Mouse (Mus musculus) kidney, embryonic 14.5 days (tissue): ENCODE data around the gene Ankzf1. TPM values are rescaled to one million over a fixed set of nuclear protein-coding genes. Genes with fewer than 3 reads are reported as not detected.
A peak's percentile ranks its signal among the peaks of the same experiment; 100 is the strongest.

Experiments
- ATAC-seq: fragments of 200-750 bp; cut with Nextera tagmentation; 2 replicates; pipeline ENCODE4 v1.8.0; 2017; ENCODE audit warnings: moderate number of reproducible peaks, mild to moderate bottlenecking, moderate TSS enrichment, moderate library complexity; ENCODE audit not compliant: low FRiP score, low TSS enrichment
- H3K27ac ChIP-seq: fragments of 300-500 bp; sonication (generic); 2 replicates; pipeline ENCODE4 v1.5.1; 2014; ENCODE audit warnings: low read depth, mild to moderate bottlenecking, low read length, moderate library complexity, mixed read lengths
- H3K27me3 ChIP-seq: fragments of 300-500 bp; sonication (generic); 2 replicates; pipeline ENCODE4 v1.6.1; 2014; ENCODE audit warnings: mild to moderate bottlenecking, low read length; ENCODE audit not compliant: control insufficient read depth, insufficient read depth
- H3K36me3 ChIP-seq: fragments of 300-500 bp; sonication (generic); 2 replicates; pipeline ENCODE4 v1.6.1; 2014; ENCODE audit warnings: low read length, mixed read lengths; ENCODE audit not compliant: control insufficient read depth, insufficient read depth
- H3K4me1 ChIP-seq: fragments of 300-500 bp; sonication (generic); 2 replicates; pipeline ENCODE4 v1.6.1; 2014; ENCODE audit warnings: low read length, mixed read lengths; ENCODE audit not compliant: control insufficient read depth, insufficient read depth
- H3K4me2 ChIP-seq: fragments of 300-500 bp; sonication (generic); replicated peaks from 2 replicates; pipeline ENCODE4 v1.6.1; 2014; ENCODE audit warnings: low read depth, mild to moderate bottlenecking, low read length
- H3K4me3 ChIP-seq: fragments of 300-500 bp; sonication (generic); 2 replicates; pipeline ENCODE4 v1.5.1; 2014; ENCODE audit warnings: mild to moderate bottlenecking, low read length
- H3K9ac ChIP-seq: fragments of 300-500 bp; sonication (generic); 2 replicates; pipeline ENCODE4 v1.6.1; 2014; ENCODE audit warnings: low read depth, mild to moderate bottlenecking, low read length, moderate library complexity
- H3K9me3 ChIP-seq: fragments of 300-500 bp; sonication (generic); 2 replicates; pipeline ENCODE4 v1.6.1; 2016; ENCODE audit warnings: low read length; ENCODE audit not compliant: control insufficient read depth
- WGBS: fragments of 180-500 bp; shearing (Covaris S2); extraction: QIAGEN DNeasy Blood & Tissue Kit; methylation state at CpG from one replicate; pipeline ENCODE4 v1.1.7; 2014; 5-methylcytosine and 5-hydroxymethylcytosine counted together
- polyA plus RNA-seq: library from polyadenylated mRNA; unstranded; fragments of >200 nt; fragmentation: Nextera tagmentation; extraction: Ambion mirVana; gene quantifications from 2 replicates; pipeline ENCODE4 v1.2.1, GENCODE M21; 2014

Gene Ankzf1
- 16.7 and 21.1 TPM in 2 replicates for polyA plus RNA-seq

GRCm38 (mm10) chr1:75191622-75192402, at the start of gene Ankzf1, which contains the start of gene Atg9a:
TSS of gene Ankzf1 (plus strand) at chr1:75192151.
TSS of gene Atg9a (minus strand) at chr1:75192196.
- Histone ChIP-seq H3K27ac (peak within 1 kb of the TSS; percentile 94), H3K9ac (peak within 1 kb of the TSS; percentile 78), H3K27me3 (no peaks in the 10 kb centered on the region), H3K4me2 (peak within 1 kb of the TSS; percentile 93), H3K4me3 (peak within 1 kb of the TSS; percentile 88), H3K9me3 (no peaks in the 10 kb centered on the region), H3K36me3 (peaks cover 23% of the 10 kb centered on the region; the same call in 1 of the 2 replicates), H3K4me1 (peaks cover 9% of the 10 kb centered on the region)
- under 1% methylated on average over 56 of the region's 56 CpGs for WGBS
- peak; percentile 100 for ATAC-seq

- peak within 1 kb of the TSS; percentile 93 for H3K4me2 ChIP-seq
- no peaks in the 10 kb centered on the region for H3K27me3 ChIP-seq
- H3K4me3 ChIP-seq, result peak within 1 kb of the TSS; percentile 84
- ATAC-seq, result peak; percentile 87
- H3K9me3 ChIP-seq, result no peaks in the 10 kb centered on the region
- WGBS, result under 1% methylated on average over 90 of the region's 91 CpGs
- peaks cover 15% of the 10 kb centered on the region for H3K4me1 ChIP-seq
- peaks cover 52% of the 10 kb centered on the region for H3K36me3 ChIP-seq
- peak within 1 kb of the TSS; percentile 95 for H3K27ac ChIP-seq
- H3K9ac ChIP-seq, result peak within 1 kb of the TSS; percentile 92
These were observed 49.4 kb upstream of the Ankzf1 start, which contains the start of the genes Cnppd1 and Retreg2 for GRCm38 (mm10) chr1:75142301-75143261. TSS of gene Cnppd1 (minus strand) at chr1:75142711. TSS of gene Retreg2 (plus strand) at chr1:75142778.

- no peak for ATAC-seq
- 93% methylated on average over 3 of the region's 3 CpGs for WGBS
- H3K36me3 ChIP-seq, result peaks cover 46% of the 10 kb centered on the region
These were observed 46.4 kb upstream of the Ankzf1 start for GRCm38 (mm10) chr1:75145589-75145988.

GRCm38 (mm10) chr1:75147411-75148135, 44.4 kb upstream of the Ankzf1 start:
- no peak overlapping the region for H3K4me3 ChIP-seq
- H3K9ac ChIP-seq, result no peak overlapping the region
- H3K27ac ChIP-seq, result no peak overlapping the region
- peaks cover 46% of the 10 kb centered on the region for H3K36me3 ChIP-seq
- H3K9me3 ChIP-seq, result no peaks in the 10 kb centered on the region
- 90% methylated on average over 7 of the region's 7 CpGs for WGBS
- peaks cover 10% of the 10 kb centered on the region; the same call in 1 of the 2 replicates for H3K4me1 ChIP-seq
- no peak overlapping the region for H3K4me2 ChIP-seq
- no peaks in the 10 kb centered on the region for H3K27me3 ChIP-seq
- no peak for ATAC-seq

More at GRCm38 (mm10) chr1:75145589-75145988, 46.4 kb upstream of the Ankzf1 start:
- no peak overlapping the region for H3K4me2 ChIP-seq
- H3K27ac ChIP-seq, result no peak overlapping the region
- H3K9me3 ChIP-seq, result no peaks in the 10 kb centered on the region
- peaks cover 15% of the 10 kb centered on the region for H3K4me1 ChIP-seq
- no peaks in the 10 kb centered on the region for H3K27me3 ChIP-seq
- no peak overlapping the region for H3K4me3 ChIP-seq
- no peak overlapping the region for H3K9ac ChIP-seq

- H3K4me3 ChIP-seq, result no peak overlapping the region
- no peak overlapping the region for H3K9ac ChIP-seq
- no peaks in the 10 kb centered on the region for H3K27me3 ChIP-seq
- H3K4me2 ChIP-seq, result no peak overlapping the region
- H3K36me3 ChIP-seq, result peaks cover 46% of the 10 kb centered on the region
- peaks cover 4% of the 10 kb centered on the region; the same call in 1 of the 2 replicates for H3K4me1 ChIP-seq
- 89% methylated on average over 4 of the region's 4 CpGs for WGBS
- no peak overlapping the region for H3K27ac ChIP-seq
- no peaks in the 10 kb centered on the region for H3K9me3 ChIP-seq
- ATAC-seq, result no peak
These were observed 43.2 kb upstream of the Ankzf1 start for GRCm38 (mm10) chr1:75148727-75149126.

- Histone ChIP-seq H3K9ac (no peak overlapping the region), H3K9me3 (no peaks in the 10 kb centered on the region), H3K4me2 (no peak overlapping the region), H3K36me3 (no peaks in the 10 kb centered on the region), H3K27ac (no peak overlapping the region), H3K4me1 (no peaks in the 10 kb centered on the region), H3K27me3 (peaks cover 3% of the 10 kb centered on the region; the same call in 1 of the 2 replicates), H3K4me3 (no peak overlapping the region)
- no peak for ATAC-seq
- 69% methylated on average over 3 of the region's 3 CpGs for WGBS
These were observed 36.1 kb upstream of the Ankzf1 start for GRCm38 (mm10) chr1:75155837-75156236.

GRCm38 (mm10) chr1:75158990-75159389, 33.0 kb upstream of the Ankzf1 start:
- Histone ChIP-seq H3K36me3 (no peaks in the 10 kb centered on the region), H3K9ac (no peak overlapping the region), H3K4me2 (no peak overlapping the region), H3K27me3 (peaks cover 3% of the 10 kb centered on the region; the same call in 1 of the 2 replicates), H3K4me1 (no peaks in the 10 kb centered on the region), H3K27ac (no peak overlapping the region), H3K9me3 (no peaks in the 10 kb centered on the region), H3K4me3 (no peak overlapping the region)
- no peak for ATAC-seq

- Histone ChIP-seq H3K4me3 (no peak overlapping the region), H3K36me3 (no peaks in the 10 kb centered on the region), H3K9ac (no peak overlapping the region), H3K27ac (no peak overlapping the region), H3K27me3 (peaks cover 3% of the 10 kb centered on the region; the same call in 1 of the 2 replicates), H3K9me3 (no peaks in the 10 kb centered on the region), H3K4me2 (no peak overlapping the region), H3K4me1 (no peaks in the 10 kb centered on the region)
- 78% methylated on average over 5 of the region's 5 CpGs for WGBS
- ATAC-seq, result no peak
These were observed 32.3 kb upstream of the Ankzf1 start for GRCm38 (mm10) chr1:75159540-75160255.
